Mouse (Mus musculus) kidney, embryonic 14.5 days (tissue): ENCODE results near the gene Atp1a2. TPM values are rescaled to one million over a fixed set of nuclear protein-coding genes. Genes with fewer than 3 reads are reported as not detected.

Experiments used
- ATAC-seq: fragments of 200-750 bp; cut with Nextera tagmentation; 2 replicates; pipeline ENCODE4 v1.8.0; 2017; ENCODE audit warnings: moderate number of reproducible peaks, mild to moderate bottlenecking, moderate TSS enrichment, moderate library complexity; ENCODE audit not compliant: low FRiP score, low TSS enrichment
- H3K27ac ChIP-seq: fragments of 300-500 bp; sonication (generic); 2 replicates; pipeline ENCODE4 v1.5.1; 2014; ENCODE audit warnings: low read depth, mild to moderate bottlenecking, low read length, moderate library complexity, mixed read lengths
- H3K27me3 ChIP-seq: fragments of 300-500 bp; sonication (generic); 2 replicates; pipeline ENCODE4 v1.6.1; 2014; ENCODE audit warnings: mild to moderate bottlenecking, low read length; ENCODE audit not compliant: control insufficient read depth, insufficient read depth
- H3K36me3 ChIP-seq: fragments of 300-500 bp; sonication (generic); 2 replicates; pipeline ENCODE4 v1.6.1; 2014; ENCODE audit warnings: low read length, mixed read lengths; ENCODE audit not compliant: control insufficient read depth, insufficient read depth
- H3K4me1 ChIP-seq: fragments of 300-500 bp; sonication (generic); 2 replicates; pipeline ENCODE4 v1.6.1; 2014; ENCODE audit warnings: low read length, mixed read lengths; ENCODE audit not compliant: control insufficient read depth, insufficient read depth
- H3K4me2 ChIP-seq: fragments of 300-500 bp; sonication (generic); replicated peaks from 2 replicates; pipeline ENCODE4 v1.6.1; 2014; ENCODE audit warnings: low read depth, mild to moderate bottlenecking, low read length
- H3K4me3 ChIP-seq: fragments of 300-500 bp; sonication (generic); 2 replicates; pipeline ENCODE4 v1.5.1; 2014; ENCODE audit warnings: mild to moderate bottlenecking, low read length
- H3K9ac ChIP-seq: fragments of 300-500 bp; sonication (generic); 2 replicates; pipeline ENCODE4 v1.6.1; 2014; ENCODE audit warnings: low read depth, mild to moderate bottlenecking, low read length, moderate library complexity
- H3K9me3 ChIP-seq: fragments of 300-500 bp; sonication (generic); 2 replicates; pipeline ENCODE4 v1.6.1; 2016; ENCODE audit warnings: low read length; ENCODE audit not compliant: control insufficient read depth
- WGBS: fragments of 180-500 bp; shearing (Covaris S2); extraction: QIAGEN DNeasy Blood & Tissue Kit; methylation state at CpG from one replicate; pipeline ENCODE4 v1.1.7; 2014; 5-methylcytosine and 5-hydroxymethylcytosine counted together
- polyA plus RNA-seq: library from polyadenylated mRNA; unstranded; fragments of >200 nt; fragmentation: Nextera tagmentation; extraction: Ambion mirVana; gene quantifications from 2 replicates; pipeline ENCODE4 v1.2.1, GENCODE M21; 2014

Gene Atp1a2
- polyA plus RNA-seq, 1 experiment from 2014 or later: 0.66 TPM

GRCm38 (mm10) chr1:172302851-172303250 is 5.0 kb upstream of the Atp1a2 start:
- ATAC-seq: peak; percentile 33; the same call in 1 of the 2 replicates
- Histone ChIP-seq H3K9ac (no peak overlapping the region), H3K27ac (no peak overlapping the region), H3K27me3 (no peaks in the 10 kb centered on the region), H3K4me2 (no peak overlapping the region), H3K9me3 (no peaks in the 10 kb centered on the region), H3K4me3 (no peak overlapping the region), H3K4me1 (peaks cover 23% of the 10 kb centered on the region), H3K36me3 (no peaks in the 10 kb centered on the region)
- WGBS: 8% methylated on average over 6 of the region's 6 CpGs

GRCm38 (mm10) chr1:172302311-172302710 is 4.4 kb upstream of the Atp1a2 start:
- no peaks in the 10 kb centered on the region for H3K27me3 ChIP-seq
- H3K27ac ChIP-seq: no peak overlapping the region
- no peak for ATAC-seq
- H3K36me3 ChIP-seq: no peaks in the 10 kb centered on the region
- no peak overlapping the region for H3K4me2 ChIP-seq
- 53% methylated on average over 3 of the region's 3 CpGs for WGBS
- H3K4me1 ChIP-seq: peaks cover 26% of the 10 kb centered on the region
- H3K9me3 ChIP-seq: no peaks in the 10 kb centered on the region
- H3K9ac ChIP-seq: no peak overlapping the region
- no peak overlapping the region for H3K4me3 ChIP-seq

- Histone ChIP-seq H3K9me3 (no peaks in the 10 kb centered on the region), H3K27me3 (no peaks in the 10 kb centered on the region), H3K27ac (no peak overlapping the region), H3K4me1 (peaks cover 28% of the 10 kb centered on the region), H3K4me3 (no peak overlapping the region), H3K4me2 (no peak overlapping the region), H3K9ac (no peak overlapping the region), H3K36me3 (no peaks in the 10 kb centered on the region)
- no peak for ATAC-seq
- 54% methylated on average over 12 of the region's 12 CpGs for WGBS
These were observed 3.3 kb upstream of the Atp1a2 start for GRCm38 (mm10) chr1:172301180-172301579.

- 61% methylated on average over 5 of the region's 5 CpGs for WGBS
- no peak overlapping the region for H3K9ac ChIP-seq
- peaks cover 37% of the 10 kb centered on the region for H3K4me1 ChIP-seq
- H3K4me2 ChIP-seq: no peak overlapping the region
- no peaks in the 10 kb centered on the region for H3K9me3 ChIP-seq
- no peak for ATAC-seq
- no peak overlapping the region for H3K27ac ChIP-seq
- no peaks in the 10 kb centered on the region for H3K36me3 ChIP-seq
- H3K4me3 ChIP-seq: no peak overlapping the region
- H3K27me3 ChIP-seq: no peaks in the 10 kb centered on the region
These were observed 2.4 kb upstream of the Atp1a2 start for GRCm38 (mm10) chr1:172300247-172300646.

GRCm38 (mm10) chr1:172299528-172299927 is 1.7 kb upstream of the Atp1a2 start:
- Histone ChIP-seq H3K27ac (no peak overlapping the region), H3K27me3 (no peaks in the 10 kb centered on the region), H3K36me3 (no peaks in the 10 kb centered on the region), H3K9ac (no peak overlapping the region), H3K4me1 (peaks cover 38% of the 10 kb centered on the region), H3K4me2 (no peak overlapping the region), H3K4me3 (no peak overlapping the region), H3K9me3 (no peaks in the 10 kb centered on the region)
- ATAC-seq: no peak
- 68% methylated on average over 7 of the region's 7 CpGs for WGBS

- Histone ChIP-seq H3K4me1 (peaks cover 30% of the 10 kb centered on the region), H3K4me2 (peak overlapping the region; percentile 45; the same call in 1 of the 2 replicates), H3K4me3 (peak overlapping the region; percentile 19; the same call in 1 of the 2 replicates), H3K27ac (no peak overlapping the region), H3K9me3 (no peaks in the 10 kb centered on the region), H3K27me3 (no peaks in the 10 kb centered on the region), H3K36me3 (no peaks in the 10 kb centered on the region), H3K9ac (no peak overlapping the region)
- ATAC-seq: 0 out of 2 replicates have a peak, but pooled peaks have one; percentile 4
- WGBS: 76% methylated on average over 6 of the region's 6 CpGs
These were observed 901 bp downstream of the Atp1a2 start for GRCm38 (mm10) chr1:172296816-172297510.

- no peaks in the 10 kb centered on the region for H3K27me3 ChIP-seq
- H3K27ac ChIP-seq: no peak overlapping the region
- H3K4me1 ChIP-seq: peaks cover 19% of the 10 kb centered on the region
- no peak; the same call in 1 of the 2 replicates for ATAC-seq
- no peaks in the 10 kb centered on the region for H3K9me3 ChIP-seq
- peak overlapping the region; percentile 19 for H3K9ac ChIP-seq
- no peaks in the 10 kb centered on the region for H3K36me3 ChIP-seq
- WGBS: 55% methylated on average over 4 of the region's 4 CpGs
- H3K4me3 ChIP-seq: no peak overlapping the region
- no peak overlapping the region for H3K4me2 ChIP-seq
These were observed 2.1 kb downstream of the Atp1a2 start for GRCm38 (mm10) chr1:172295751-172296197.

GRCm38 (mm10) chr1:172293449-172293848 is 4.4 kb downstream of the Atp1a2 start:
- H3K4me3 ChIP-seq: no peak overlapping the region
- 90% methylated on average over 11 of the region's 11 CpGs for WGBS
- no peak overlapping the region for H3K27ac ChIP-seq
- H3K4me2 ChIP-seq: no peak overlapping the region
- H3K9me3 ChIP-seq: no peaks in the 10 kb centered on the region
- no peak overlapping the region for H3K9ac ChIP-seq
- H3K27me3 ChIP-seq: no peaks in the 10 kb centered on the region
- ATAC-seq: no peak
- H3K4me1 ChIP-seq: peaks cover 19% of the 10 kb centered on the region
- H3K36me3 ChIP-seq: no peaks in the 10 kb centered on the region

- no peak overlapping the region for H3K27ac ChIP-seq
- no peak overlapping the region for H3K4me2 ChIP-seq
- no peaks in the 10 kb centered on the region for H3K9me3 ChIP-seq
- H3K4me3 ChIP-seq: no peak overlapping the region
- ATAC-seq: no peak
- H3K4me1 ChIP-seq: peaks cover 16% of the 10 kb centered on the region
- no peaks in the 10 kb centered on the region for H3K36me3 ChIP-seq
- no peak overlapping the region for H3K9ac ChIP-seq
- WGBS: 89% methylated on average over 2 of the region's 2 CpGs
- no peaks in the 10 kb centered on the region for H3K27me3 ChIP-seq
These were observed 5.0 kb downstream of the Atp1a2 start for GRCm38 (mm10) chr1:172292880-172293279.
